Mouse (Mus musculus): ENCODE results near the gene Akap9. TPM values are rescaled to one million over a fixed set of nuclear protein-coding genes. Genes with fewer than 3 reads are reported as not detected.

Gene Akap9
- polyA plus RNA-seq, 1 experiment, result 41.6 TPM

DNA sequence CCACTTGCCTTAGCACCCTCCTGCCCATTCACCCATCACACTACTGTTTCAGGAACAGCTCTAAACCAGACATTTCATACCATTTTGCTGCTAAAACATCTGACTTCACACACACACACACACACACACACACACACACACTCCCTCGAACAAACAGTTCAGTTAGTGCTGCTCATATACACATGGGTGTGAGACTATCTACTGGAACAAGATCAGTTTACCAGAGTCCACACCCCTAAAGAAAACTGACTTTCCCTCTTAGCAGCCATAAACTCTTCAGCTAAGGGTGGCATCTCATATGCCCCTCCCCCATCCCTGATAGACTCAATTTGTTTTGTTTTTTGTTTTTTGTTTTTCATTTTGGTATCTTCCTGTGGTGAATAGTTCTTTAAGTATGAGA, 92.2 kb downstream of the Akap9 start:
- TF ChIP-seq GATA1 (IDR thresholded peaks at IDR 0.05; ENCODE audit: low read length), result no peak

DNA sequence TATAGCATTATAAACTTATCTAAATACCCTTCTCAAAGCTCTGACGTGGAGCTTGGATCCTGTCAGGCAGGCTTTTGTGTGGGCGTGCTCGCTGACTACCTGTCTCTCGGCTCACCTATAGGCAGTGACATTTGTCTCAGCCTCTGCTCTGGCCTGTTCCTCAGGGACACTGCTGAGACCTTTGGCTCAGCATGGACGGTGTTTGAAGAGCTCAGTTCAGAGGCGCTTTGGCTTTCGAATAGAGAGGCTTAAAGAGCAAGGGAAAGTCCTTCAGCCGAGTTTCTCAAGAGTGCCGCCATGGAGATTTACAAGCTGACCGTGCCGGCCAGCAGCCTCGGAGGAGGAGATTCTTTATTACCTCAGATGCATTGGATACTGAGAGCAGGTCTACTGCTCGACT, 95.3 kb downstream of the Akap9 start:
- no peak for TF ChIP-seq GATA1 (IDR thresholded peaks at IDR 0.05; ENCODE audit: low read length)

DNA sequence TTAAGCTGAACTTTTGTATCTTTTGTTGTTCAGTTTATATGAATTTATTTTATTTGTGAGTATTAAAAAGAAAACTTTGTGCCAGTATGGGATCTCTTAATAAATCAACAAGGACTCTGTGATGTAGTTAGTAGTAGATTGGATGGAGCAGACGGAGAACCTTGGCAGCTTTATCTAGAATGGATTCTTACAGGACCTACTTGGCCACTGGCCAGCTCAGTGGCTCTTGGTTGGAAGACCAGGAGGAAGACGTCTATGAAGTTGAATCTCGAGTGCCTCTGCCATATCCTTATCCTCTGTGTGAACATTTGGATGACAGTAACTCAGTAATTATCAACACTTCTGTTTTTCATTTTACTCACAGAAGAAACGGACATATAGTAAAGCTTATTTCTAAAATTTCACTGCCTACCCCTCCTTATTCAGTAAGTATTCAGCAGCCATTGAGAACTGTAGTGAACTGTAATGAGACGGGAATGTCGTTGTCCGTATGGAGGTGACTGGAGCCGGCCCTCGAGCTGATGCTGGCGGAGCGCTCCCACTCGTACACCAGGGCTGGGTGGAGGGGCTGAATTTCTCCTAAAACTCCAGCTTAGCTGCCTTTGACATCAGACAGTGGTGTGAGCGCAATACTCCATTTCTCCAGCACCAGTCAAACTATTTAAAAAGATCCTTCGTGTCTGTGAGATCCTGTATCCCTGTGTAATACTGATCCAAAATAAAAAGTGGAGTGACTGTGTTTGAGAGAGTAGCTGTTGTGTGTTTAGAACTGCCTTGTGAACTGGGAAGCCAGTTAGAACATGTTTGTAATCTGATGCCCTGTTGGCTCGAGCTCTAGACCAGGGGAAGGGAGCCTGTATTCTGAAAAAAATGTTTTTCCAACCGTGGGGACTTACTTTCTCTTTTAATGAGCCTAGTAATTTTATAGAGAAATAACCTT, 96.2 kb downstream of the Akap9 start:
- TF ChIP-seq GATA1 (IDR thresholded peaks at IDR 0.05; ENCODE audit: low read length), result no peak

DNA sequence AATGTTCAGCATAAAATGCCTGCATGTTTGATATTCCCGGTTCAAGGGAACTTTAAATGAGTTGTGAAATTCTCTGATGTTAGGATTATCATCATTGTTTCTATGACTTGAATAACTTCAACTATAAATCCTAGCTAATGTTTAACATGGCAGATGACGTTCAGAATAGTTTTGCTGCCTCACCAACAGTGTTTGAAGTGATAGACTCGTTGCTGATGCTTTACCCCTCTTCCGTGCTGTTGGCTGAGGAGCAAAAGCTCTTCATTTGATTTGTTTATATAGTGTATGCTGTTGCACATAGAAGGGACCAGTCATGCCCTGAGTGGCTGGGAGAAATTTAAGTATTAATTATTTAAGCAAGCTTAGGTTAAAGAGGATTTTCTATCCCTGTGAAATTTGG, 96.9 kb downstream of the Akap9 start:
- TF ChIP-seq GATA1 (IDR thresholded peaks at IDR 0.05; ENCODE audit: low read length), result no peak

DNA sequence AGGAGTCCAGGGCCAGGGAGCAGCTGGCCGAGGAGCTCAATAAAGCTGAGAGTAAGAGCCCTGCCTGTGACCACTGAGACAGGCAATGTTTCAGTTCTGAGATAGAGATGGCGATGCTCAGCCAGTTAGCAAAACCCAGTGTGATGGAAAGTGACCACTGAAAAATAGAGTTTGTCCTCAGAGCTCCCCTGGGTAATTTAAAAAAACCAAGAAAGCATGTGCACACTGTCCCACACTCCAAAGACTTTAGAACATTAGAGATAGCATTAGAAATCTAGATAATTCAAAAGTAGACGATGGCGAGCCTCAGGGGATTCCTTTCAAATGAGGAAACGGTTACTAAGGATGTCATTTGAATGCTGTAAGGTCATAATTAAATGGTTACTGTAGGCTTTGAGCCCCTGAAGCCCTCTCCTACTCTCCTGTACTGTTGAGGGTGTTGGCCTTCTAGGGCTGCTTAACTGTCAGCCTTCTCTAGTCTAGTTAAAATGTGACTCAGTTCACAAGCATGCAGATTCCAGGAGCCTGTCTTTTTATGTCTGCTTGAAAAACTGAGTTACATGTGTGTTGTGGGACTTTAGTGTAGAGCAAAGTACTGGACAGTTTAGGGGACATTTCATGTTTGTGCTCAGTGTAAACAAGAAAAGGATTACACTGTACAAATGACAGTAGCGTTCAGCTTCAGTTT, 100.8 kb downstream of the Akap9 start:
- no peak for TF ChIP-seq GATA1 (IDR thresholded peaks at IDR 0.05; ENCODE audit: low read length)

DNA sequence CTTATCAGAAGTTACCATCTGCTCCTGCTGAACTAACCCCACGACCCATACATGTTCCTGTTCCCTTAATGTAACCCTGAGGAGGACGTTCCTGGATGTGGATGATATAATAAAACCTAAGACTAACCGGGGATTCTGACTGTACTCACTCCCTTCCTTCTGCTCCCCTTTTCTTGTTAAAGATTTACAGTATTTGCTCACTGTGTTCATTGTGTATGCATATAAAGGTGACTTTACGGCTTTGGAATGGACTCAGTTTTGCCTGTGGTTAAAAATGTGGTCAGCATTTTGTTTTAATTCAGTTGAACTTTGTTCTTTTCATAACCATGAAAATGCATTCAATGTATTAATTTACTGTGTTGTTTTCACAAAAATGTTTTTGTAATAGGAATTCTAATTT, 104.0 kb downstream of the Akap9 start:
- TF ChIP-seq GATA1 (IDR thresholded peaks at IDR 0.05; ENCODE audit: low read length), result no peak

DNA sequence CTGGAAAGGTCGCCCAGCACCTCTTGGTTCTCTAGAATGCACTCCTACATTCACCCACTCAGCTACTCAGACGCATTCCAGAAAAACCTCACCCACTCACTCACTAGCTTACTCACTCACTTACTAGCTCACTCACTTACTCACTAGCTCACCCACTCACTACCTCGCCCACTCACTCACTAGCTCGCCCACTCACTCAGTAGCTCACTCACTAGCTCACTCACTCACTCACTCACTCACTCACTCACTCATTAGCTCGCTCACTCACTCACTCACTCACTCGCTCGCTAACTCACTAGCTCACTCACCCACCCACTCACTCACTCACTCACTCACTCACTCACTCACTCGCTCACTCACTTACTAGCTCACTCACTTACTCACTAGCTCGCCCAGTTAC, 108.8 kb downstream of the Akap9 start:
- no peak for TF ChIP-seq GATA1 (IDR thresholded peaks at IDR 0.05; ENCODE audit: low read length)

DNA sequence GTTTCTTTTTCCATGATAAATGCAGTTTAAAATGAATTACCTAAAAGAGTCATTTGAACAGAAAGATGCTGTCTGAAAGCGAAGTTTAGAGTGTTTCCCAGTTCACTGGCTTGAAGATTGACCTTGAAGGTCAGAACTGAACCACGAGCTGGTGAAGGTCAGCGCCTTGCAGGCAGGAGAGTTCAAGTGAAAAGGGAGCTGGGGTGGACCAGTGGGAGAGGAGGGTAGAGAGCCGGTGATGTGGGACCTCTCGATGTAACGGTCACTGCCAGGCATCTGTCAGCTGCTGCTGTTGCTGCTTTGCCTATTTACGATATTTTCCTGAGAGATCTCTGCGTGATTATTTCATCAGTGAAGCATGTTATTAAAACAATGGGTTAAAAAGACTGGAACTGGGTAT, 111.5 kb downstream of the Akap9 start:
- TF ChIP-seq GATA1 (IDR thresholded peaks at IDR 0.05; ENCODE audit: low read length), result no peak

DNA sequence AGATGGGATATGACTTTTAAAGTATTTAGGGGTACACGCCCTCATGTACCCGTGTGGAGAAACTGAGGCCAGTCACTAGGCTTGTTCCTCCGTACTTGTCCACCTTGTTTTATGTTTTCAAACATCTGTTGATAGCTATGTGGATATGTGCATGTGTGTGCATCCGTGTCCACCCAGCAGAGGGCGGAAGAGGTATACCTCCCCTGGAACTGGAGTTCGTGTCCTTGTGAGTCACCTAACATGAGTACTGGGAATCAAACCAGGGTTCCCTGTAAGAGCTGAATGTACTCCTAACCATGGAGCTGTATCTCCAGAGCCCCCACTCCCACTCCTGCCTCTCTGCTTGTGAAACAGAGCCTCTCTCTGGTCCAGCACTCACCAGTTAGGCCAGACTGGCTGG, 112.5 kb downstream of the Akap9 start:
- TF ChIP-seq GATA1 (IDR thresholded peaks at IDR 0.05; ENCODE audit: low read length), result no peak

DNA sequence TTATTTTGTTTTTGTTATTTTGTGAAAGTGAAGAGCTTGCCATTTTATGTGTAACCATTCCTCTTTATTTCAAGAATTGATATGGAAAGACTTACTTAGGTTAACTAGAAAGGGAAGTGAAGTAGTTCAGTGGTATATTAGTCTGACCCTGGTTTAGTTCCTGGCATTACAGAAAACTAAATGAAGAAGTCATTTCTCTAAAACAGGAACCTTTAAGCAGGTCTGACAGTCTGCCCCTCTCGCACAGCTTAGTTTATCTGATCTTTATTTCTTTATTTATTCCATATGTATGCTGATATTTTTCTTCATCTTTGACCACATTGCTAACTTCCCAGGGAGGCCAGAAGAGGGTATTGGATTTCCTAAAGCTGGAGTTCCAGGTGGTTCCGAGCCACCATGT, 113.1 kb downstream of the Akap9 start:
- TF ChIP-seq GATA1 (IDR thresholded peaks at IDR 0.05; ENCODE audit: low read length), result no peak

DNA sequence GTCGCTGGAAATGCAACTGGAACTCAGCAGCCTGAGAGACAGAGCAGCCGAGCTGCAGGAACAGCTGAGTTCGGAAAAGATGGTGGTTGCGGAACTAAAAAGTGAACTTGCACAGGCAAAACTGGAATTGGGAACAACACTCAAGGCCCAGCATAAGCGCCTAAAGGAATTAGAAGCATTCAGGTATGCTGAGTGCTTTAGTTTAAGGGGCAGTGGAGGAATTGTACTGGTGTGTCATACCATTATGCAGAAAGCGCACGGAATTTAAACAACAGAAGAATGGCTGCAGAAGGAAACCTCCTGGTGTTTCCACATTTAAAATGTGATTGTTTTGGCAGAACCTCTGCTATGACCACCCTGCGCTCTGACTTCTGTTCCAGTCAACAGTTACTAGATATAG, 132.5 kb downstream of the Akap9 start:
- no peak for TF ChIP-seq GATA1 (IDR thresholded peaks at IDR 0.05; ENCODE audit: low read length)

DNA sequence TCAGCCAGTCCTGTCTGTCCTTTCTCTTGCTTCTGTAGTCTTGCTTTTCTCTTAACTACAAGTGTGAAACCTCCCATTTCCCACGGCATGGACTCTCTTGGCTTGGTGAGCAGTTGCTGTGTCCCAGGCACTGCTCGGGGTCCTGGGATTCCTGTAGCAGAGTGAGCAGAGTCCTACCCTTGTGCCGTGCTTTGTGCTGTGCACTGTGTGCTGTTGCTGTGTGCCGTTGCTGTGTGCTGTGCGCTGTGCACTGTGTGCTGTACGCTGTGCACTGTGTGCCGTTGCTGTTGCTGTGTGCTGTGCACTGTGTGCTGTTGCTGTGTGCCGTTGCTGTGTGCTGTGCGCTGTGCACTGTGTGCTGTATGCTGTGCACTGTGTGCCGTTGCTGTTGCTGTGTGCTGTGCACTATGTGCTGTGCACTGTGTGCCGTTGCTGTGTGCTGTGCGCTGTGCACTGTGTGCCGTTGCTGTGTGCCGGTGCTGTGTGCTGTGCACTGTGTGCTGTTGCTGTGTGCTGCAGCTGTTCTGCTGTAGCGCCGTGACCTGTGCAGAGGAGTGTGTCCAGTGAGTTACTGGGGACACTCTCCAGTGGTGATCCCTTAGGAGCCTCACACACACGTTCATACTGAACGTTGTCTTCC, 138.7 kb downstream of the Akap9 start:
- no peak for TF ChIP-seq GATA1 (IDR thresholded peaks at IDR 0.05; ENCODE audit: low read length)

DNA sequence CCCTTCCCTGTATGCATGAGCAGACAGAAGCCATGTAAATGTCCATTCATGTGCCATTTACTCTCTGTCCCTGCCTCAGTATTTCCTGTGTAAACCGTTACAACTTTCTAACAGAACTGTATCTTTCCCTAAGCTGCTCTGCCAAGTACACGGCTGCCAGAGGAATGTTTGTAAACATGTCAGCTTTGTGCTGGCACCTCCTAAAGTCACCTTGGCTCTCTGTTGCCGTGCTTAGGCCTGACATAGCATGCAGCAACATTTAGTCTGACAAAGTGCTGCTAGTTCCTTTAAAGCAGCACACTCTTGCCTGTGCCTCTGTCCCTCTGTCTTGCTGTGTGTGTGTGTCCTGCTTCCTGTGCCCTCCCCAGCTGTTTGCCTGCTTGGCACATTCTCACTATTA, 139.3 kb downstream of the Akap9 start:
- TF ChIP-seq GATA1 (IDR thresholded peaks at IDR 0.05; ENCODE audit: low read length), result no peak

DNA sequence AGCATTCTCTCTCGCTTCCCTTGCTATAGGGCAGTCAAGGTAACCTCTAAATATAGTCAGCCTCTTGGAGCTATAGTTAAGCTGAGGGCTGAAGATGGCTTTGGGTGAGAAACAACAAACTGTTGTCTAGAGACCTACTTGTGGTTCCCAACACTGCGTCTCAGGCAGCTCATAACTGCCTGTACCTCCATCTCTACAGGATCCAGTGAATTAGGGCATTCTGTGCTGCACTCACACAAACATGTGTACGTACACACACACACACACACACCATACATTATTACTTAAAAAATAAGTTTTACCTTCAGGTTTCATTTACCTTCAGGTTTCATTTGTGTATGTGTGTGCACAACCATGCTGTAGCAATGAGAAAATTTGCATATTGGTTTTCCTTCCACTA, 151.2 kb downstream of the Akap9 start:
- TF ChIP-seq GATA1 (IDR thresholded peaks at IDR 0.05; ENCODE audit: low read length), result no peak

DNA sequence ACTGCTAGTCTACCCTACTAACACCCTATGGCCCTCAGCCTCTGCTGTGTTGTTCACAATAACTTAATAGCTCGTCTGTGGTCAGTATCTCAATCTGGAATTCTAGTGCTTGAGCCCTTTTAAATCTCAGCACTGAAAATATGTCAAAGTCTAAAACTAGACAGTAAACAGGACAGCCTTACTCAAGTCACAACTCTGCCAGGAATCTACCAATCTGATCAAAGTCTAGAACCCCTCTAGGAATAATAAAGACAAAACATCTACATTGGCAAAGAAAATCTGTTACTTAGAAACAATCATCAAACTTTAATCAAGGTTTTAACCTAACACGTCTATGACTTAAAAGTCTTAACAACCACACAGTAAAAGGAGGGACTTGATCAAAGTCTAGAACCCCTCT, 153.0 kb downstream of the Akap9 start:
- no peak for TF ChIP-seq GATA1 (IDR thresholded peaks at IDR 0.05; ENCODE audit: low read length)

DNA sequence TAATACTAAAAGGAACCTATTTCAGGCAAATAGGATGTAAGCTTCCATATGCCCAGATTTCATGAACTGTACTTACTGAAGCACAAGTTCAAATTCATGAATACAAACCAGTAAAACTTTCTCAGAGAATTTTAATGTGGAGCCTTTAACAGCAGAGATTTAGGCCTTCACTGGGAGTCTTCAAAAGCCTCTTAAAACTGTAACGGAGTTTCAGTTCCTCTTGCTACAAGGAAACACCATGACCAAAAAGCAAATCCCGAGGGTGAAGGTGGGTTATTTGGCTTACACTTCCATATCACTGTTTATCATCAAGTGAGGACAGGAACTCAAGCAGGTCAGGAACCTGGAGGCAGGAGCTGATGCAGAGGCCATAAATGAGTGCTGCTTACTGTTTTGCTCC, 153.7 kb downstream of the Akap9 start:
- TF ChIP-seq GATA1 (IDR thresholded peaks at IDR 0.05; ENCODE audit: low read length), result no peak
